9 mouse cellular contexts compared by ENCODE assay signal in the genomic region with DNA sequence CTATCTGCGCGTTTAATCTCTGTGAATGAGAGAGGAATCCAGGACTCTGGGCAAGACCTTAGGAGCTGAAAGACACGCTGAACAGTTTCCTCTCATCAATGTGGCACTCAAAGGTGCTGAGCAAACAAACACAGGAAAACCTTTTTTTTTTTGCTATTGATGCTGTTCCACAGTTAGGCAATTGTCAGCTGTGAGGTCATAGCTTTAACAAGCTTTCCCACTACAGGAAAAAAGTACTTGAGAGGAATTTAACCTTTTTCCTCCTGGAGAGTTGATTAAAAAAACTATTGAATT.
A peak's percentile ranks its signal among the peaks of the same experiment; 100 is the strongest.
DNase-seq lines count a peak whose midpoint lies in the region; ATAC-seq and TF ChIP-seq lines count a peak whose summit lies in the region.
"Had no signal": no experiment of that assay in that cellular context is flagged by ENCODE, and none has a peak within 500 bp of the region (broad histone marks: within the 10 kb centered on the region; RNA-seq: fewer than 3 reads in every experiment).

No protein-coding gene starts in this region.

- no peaks in the 10 kb centered on the region for H3K9me3 ChIP-seq in liver, postnatal 0 days (ENCODE audit: low read length)
- H3K9me3 ChIP-seq in lung, postnatal 0 days (ENCODE audit: low read length), result no peaks in the 10 kb centered on the region
- no peaks in the 10 kb centered on the region for H3K9me3 ChIP-seq in stomach, embryonic 16.5 days (replicated peaks; ENCODE audit: control insufficient read depth, low read length)

- no peaks in the 10 kb centered on the region for H3K36me3 ChIP-seq in liver, postnatal 0 days (replicated peaks; ENCODE audit: insufficient read depth, low read length)
- H3K36me3 ChIP-seq in lung, postnatal 0 days (ENCODE audit: insufficient read depth, low read length), result no peaks in the 10 kb centered on the region
- no peaks in the 10 kb centered on the region for H3K36me3 ChIP-seq in stomach, embryonic 16.5 days (ENCODE audit: control insufficient read depth, insufficient read depth, low read length)

- TF ChIP-seq EP300 in liver, postnatal 0 days (IDR thresholded peaks at IDR 0.05; ENCODE audit: low read depth), result no peak
- TF ChIP-seq EP300 in lung, postnatal 0 days (IDR thresholded peaks at IDR 0.05), result no peak

- H3K4me2 ChIP-seq in liver, postnatal 0 days (ENCODE audit: low read depth, low read length), result peak overlapping the region; percentile 33; the same call in 1 of the 2 replicates
- peak overlapping the region; percentile 50 for H3K4me2 ChIP-seq in lung, postnatal 0 days (replicated peaks; ENCODE audit: low read depth, low read length)
- peak overlapping the region; percentile 43 for H3K4me2 ChIP-seq in stomach, embryonic 16.5 days (ENCODE audit: low read depth, low read length)

- no peak for ATAC-seq in liver, postnatal 0 days
- 0 out of 2 replicates have a peak, but pooled peaks have one; percentile 33 for ATAC-seq in granulocyte monocyte progenitor cell, adult 5-6 weeks (replicated peaks; ENCODE audit: poor library complexity, severe bottlenecking)
- ATAC-seq in lung, postnatal 0 days, result peak; percentile 54
- no peak for ATAC-seq in stomach, embryonic 16.5 days (ENCODE audit: insufficient read depth, low FRiP score)
- no peak for ATAC-seq in erythroid progenitor cell, adult 5-6 weeks (replicated peaks; ENCODE audit: low FRiP score, poor library complexity, severe bottlenecking)

- H3K4me3 ChIP-seq in liver, postnatal 0 days (ENCODE audit: low read depth, low read length), result no peak overlapping the region
- 0 out of 2 replicates have a peak overlapping the region, but pooled peaks have one; percentile 22 for H3K4me3 ChIP-seq in lung, postnatal 0 days (ENCODE audit: low read depth, low read length)
- H3K4me3 ChIP-seq in stomach, embryonic 16.5 days (replicated peaks; ENCODE audit: low read length), result no peak overlapping the region
- H3K4me3 ChIP-seq: megakaryocyte, embryonic 14.5 days had no signal

- 19% methylated on average over 3 of the region's 3 CpGs for WGBS in liver, postnatal 0 days (ENCODE audit: insufficient replicate concordance)
- WGBS in lung, postnatal 0 days, result 8% methylated on average over 3 of the region's 3 CpGs
- WGBS in stomach, embryonic 16.5 days, result 31% methylated on average over 3 of the region's 3 CpGs

- no peaks in the 10 kb centered on the region for H3K27me3 ChIP-seq in liver, postnatal 0 days (ENCODE audit: insufficient read depth, low read length)
- no peaks in the 10 kb centered on the region for H3K27me3 ChIP-seq in lung, postnatal 0 days (replicated peaks; ENCODE audit: insufficient read depth, low read length)
- no peaks in the 10 kb centered on the region for H3K27me3 ChIP-seq in stomach, embryonic 16.5 days (ENCODE audit: control insufficient read depth, insufficient read depth, low read length)
- H3K27me3 ChIP-seq: megakaryocyte, embryonic 14.5 days; Patski had no signal

- DNase-seq in liver, postnatal 0 days, result no peak
- no peak for DNase-seq in liver
- DNase-seq in lung, postnatal 0 days (ENCODE audit: low spot score), result peak; percentile 69
- no peak for DNase-seq in frontal cortex, postnatal 10 days (ENCODE audit: low spot score in 2 of 2)

- H3K27ac ChIP-seq in liver, postnatal 0 days (ENCODE audit: low read depth), result no peak overlapping the region
- H3K27ac ChIP-seq in lung, postnatal 0 days (ENCODE audit: low read length), result peak overlapping the region; percentile 73; the same call in 1 of the 2 replicates
- peak overlapping the region; percentile 77 for H3K27ac ChIP-seq in stomach, embryonic 16.5 days (ENCODE audit: low read length)

- no peaks in the 10 kb centered on the region for H3K4me1 ChIP-seq in liver, postnatal 0 days (ENCODE audit: insufficient read depth)
- peaks cover 15% of the 10 kb centered on the region; the same call in 1 of the 2 replicates for H3K4me1 ChIP-seq in lung, postnatal 0 days (ENCODE audit: insufficient read depth, low read depth, low read length)
- peaks cover 23% of the 10 kb centered on the region for H3K4me1 ChIP-seq in stomach, embryonic 16.5 days (ENCODE audit: control insufficient read depth, insufficient read depth, low read length)
- H3K4me1 ChIP-seq: megakaryocyte, embryonic 14.5 days had no signal

- no peak overlapping the region for H3K9ac ChIP-seq in liver, postnatal 0 days (replicated peaks)
- H3K9ac ChIP-seq in lung, postnatal 0 days (replicated peaks; ENCODE audit: low read depth), result no peak overlapping the region
- peak overlapping the region; percentile 35; the same call in 1 of the 2 replicates for H3K9ac ChIP-seq in stomach, embryonic 16.5 days (ENCODE audit: low read length)

- no peak for TF ChIP-seq CTCF in liver, postnatal 0 days (IDR thresholded peaks at IDR 0.05; ENCODE audit: low read depth)
- TF ChIP-seq CTCF in lung, postnatal 0 days (IDR thresholded peaks at IDR 0.05), result no peak

Comparison
In these comparisons a context has a peak if more than half of its experiments do, and no peak if none do; other contexts are left out.
1. ATAC-seq: peak in granulocyte monocyte progenitor cell, adult 5-6 weeks (single experiment) and lung, postnatal 0 days (single experiment); none in liver, postnatal 0 days (single experiment), stomach, embryonic 16.5 days (single experiment) and erythroid progenitor cell, adult 5-6 weeks (single experiment).
2. Peak in every context shown above with its lines, with median percentiles within 50 percentile points of each other: H3K4me2 ChIP-seq.